Mouse (Mus musculus): Measurements from ENCODE around the gene Cd276. TPM values are rescaled to one million over a fixed set of nuclear protein-coding genes. Genes with fewer than 3 reads are reported as not detected.

Cd276 gene
- polyA plus RNA-seq, 1 experiment from 2014 or later = 34.7 TPM

GRCm38 (mm10) chr9:58527841-58528240, 27.4 kb downstream of the Cd276 start:
- 78% methylated on average over 4 of the region's 4 CpGs for WGBS
- no peak for ATAC-seq (replicated peaks; ENCODE audit: low FRiP score)
- no peaks in the 10 kb centered on the region; the same call in 1 of the 2 replicates for H3K36me3 ChIP-seq (ENCODE audit: control insufficient read depth, insufficient read depth, low read length)

DNA sequence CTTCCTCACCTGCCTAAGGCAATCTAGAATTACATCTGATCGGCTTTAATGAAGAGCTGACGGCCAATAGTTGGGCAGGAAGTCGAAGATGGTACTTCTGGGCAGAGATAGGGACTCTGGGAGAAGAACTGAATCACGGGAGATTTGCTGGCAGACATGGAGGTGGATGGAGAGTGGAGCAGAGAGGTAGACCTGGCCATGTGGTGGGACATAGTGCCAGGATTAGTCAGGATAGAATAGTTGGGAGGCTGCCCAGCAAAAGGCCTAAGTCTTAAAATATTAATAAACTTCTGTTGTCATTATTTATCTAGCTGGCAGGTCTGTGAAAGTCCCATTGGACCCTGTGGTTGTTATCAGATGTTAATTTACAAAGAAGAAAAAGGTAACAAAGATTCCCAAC, 30.1 kb downstream of the Cd276 start:
- Histone ChIP-seq H3K4me3 (ENCODE audit: low read depth, low read length) (no peak overlapping the region), H3K27ac (ENCODE audit: low read depth, low read length) (no peak overlapping the region), H3K27me3 (ENCODE audit: control insufficient read depth, insufficient read depth, low read length) (no peaks in the 10 kb centered on the region), H3K4me1 (replicated peaks; ENCODE audit: control insufficient read depth, insufficient read depth, low read length) (no peaks in the 10 kb centered on the region), H3K4me2 (ENCODE audit: low read depth, low read length, severe bottlenecking) (no peak overlapping the region), H3K36me3 (ENCODE audit: control insufficient read depth, insufficient read depth, low read length) (no peaks in the 10 kb centered on the region; the same call in 1 of the 2 replicates), H3K9ac (ENCODE audit: low read length) (no peak overlapping the region), H3K9me3 (ENCODE audit: control insufficient read depth, low read length) (no peaks in the 10 kb centered on the region)
- no peak for ATAC-seq (replicated peaks; ENCODE audit: low FRiP score)
- DNase-seq (ENCODE audit: low spot score) = no peak
- WGBS = 88% methylated on average over 4 of the region's 4 CpGs

More at GRCm38 (mm10) chr9:58527841-58528240, 27.4 kb downstream of the Cd276 start:
- H3K4me3 ChIP-seq (ENCODE audit: low read depth, low read length) = no peak overlapping the region
- no peaks in the 10 kb centered on the region for H3K4me1 ChIP-seq (replicated peaks; ENCODE audit: control insufficient read depth, insufficient read depth, low read length)
- no peak overlapping the region for H3K27ac ChIP-seq (ENCODE audit: low read depth, low read length)
- no peak overlapping the region for H3K4me2 ChIP-seq (ENCODE audit: low read depth, low read length, severe bottlenecking)
- no peak overlapping the region for H3K9ac ChIP-seq (ENCODE audit: low read length)
- DNase-seq (ENCODE audit: low spot score) = no peak
- no peaks in the 10 kb centered on the region for H3K27me3 ChIP-seq (ENCODE audit: control insufficient read depth, insufficient read depth, low read length)
- H3K9me3 ChIP-seq (ENCODE audit: control insufficient read depth, low read length) = no peaks in the 10 kb centered on the region

DNA sequence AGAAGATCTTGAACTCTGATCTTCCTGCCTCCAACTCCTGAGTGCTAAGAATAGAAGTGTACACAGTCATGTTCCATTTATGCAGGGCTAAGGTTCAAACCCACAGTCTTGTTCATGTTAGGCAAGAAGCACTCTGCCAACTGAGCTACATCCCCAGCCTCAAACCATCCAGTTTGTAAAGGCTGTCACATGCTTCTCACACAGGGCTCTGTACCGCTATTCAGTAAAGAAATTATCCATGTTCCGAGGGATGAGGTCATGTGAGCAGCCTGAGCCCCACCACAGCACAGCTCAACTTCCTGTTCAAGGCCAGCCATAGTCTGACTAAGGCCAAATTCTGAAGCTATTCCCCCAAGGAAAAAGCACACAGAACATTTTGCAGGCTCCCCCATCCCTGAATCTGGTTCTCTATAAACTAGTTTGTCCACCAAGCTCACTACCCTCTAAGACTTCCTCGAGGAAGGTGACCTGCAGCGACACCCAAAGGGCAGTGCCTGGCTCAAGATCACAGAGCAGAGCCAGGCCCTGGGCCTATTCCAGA, 33.3 kb downstream of the Cd276 start:
- H3K27me3 ChIP-seq (ENCODE audit: control insufficient read depth, insufficient read depth, low read length) = no peaks in the 10 kb centered on the region
- no peak overlapping the region for H3K4me3 ChIP-seq (ENCODE audit: low read depth, low read length)
- no peak overlapping the region for H3K4me2 ChIP-seq (ENCODE audit: low read depth, low read length, severe bottlenecking)
- no peak for DNase-seq (ENCODE audit: low spot score)
- no peak overlapping the region for H3K27ac ChIP-seq (ENCODE audit: low read depth, low read length)
- H3K36me3 ChIP-seq (ENCODE audit: control insufficient read depth, insufficient read depth, low read length) = no peaks in the 10 kb centered on the region; the same call in 1 of the 2 replicates
- 66% methylated on average over 4 of the region's 4 CpGs for WGBS
- no peak overlapping the region for H3K9ac ChIP-seq (ENCODE audit: low read length)
- no peaks in the 10 kb centered on the region for H3K9me3 ChIP-seq (ENCODE audit: control insufficient read depth, low read length)
- no peaks in the 10 kb centered on the region for H3K4me1 ChIP-seq (replicated peaks; ENCODE audit: control insufficient read depth, insufficient read depth, low read length)
- no peak for ATAC-seq (replicated peaks; ENCODE audit: low FRiP score)

DNA sequence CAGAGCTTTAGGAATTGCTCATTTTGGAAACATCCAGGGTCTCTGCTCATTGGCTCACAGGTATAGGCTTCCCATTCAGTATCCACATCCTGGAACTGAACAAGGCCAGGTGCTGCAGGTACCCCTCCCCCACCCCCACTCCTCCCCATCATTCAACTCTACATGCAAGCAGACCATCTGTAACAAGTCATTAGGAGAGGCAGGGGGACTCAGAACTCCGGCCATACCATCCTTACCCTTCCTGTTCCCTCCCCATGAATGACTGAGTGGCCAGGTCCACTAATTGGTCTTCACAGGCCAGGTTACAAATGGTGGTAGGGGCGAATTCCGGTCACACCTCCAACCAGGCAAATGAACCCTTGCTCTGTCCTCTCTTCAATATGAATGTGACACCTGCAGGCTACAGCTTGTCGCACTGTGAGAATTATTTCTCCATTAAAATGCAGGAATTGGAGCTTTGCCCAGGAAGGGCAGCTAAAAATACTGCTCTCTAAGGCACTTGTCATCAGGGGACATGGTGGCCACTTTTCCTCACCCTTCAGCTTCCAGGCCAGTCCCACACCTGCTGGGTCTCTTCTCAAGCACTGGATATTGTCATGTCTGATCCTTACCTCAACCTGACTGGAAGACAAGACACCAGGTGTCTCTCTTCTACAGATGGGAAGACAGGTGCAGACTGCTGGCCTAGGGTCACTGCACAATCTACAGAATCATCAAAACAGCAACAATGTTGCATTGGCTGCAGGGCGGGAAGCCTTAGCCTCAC, 34.2 kb downstream of the Cd276 start:
- no peaks in the 10 kb centered on the region for H3K4me1 ChIP-seq (replicated peaks; ENCODE audit: control insufficient read depth, insufficient read depth, low read length)
- H3K4me3 ChIP-seq (ENCODE audit: low read depth, low read length) = no peak overlapping the region
- no peak for DNase-seq (ENCODE audit: low spot score)
- H3K9me3 ChIP-seq (ENCODE audit: control insufficient read depth, low read length) = no peaks in the 10 kb centered on the region
- 82% methylated on average over 5 of the region's 5 CpGs for WGBS
- H3K27ac ChIP-seq (ENCODE audit: low read depth, low read length) = no peak overlapping the region
- H3K4me2 ChIP-seq (ENCODE audit: low read depth, low read length, severe bottlenecking) = no peak overlapping the region
- no peaks in the 10 kb centered on the region for H3K27me3 ChIP-seq (ENCODE audit: control insufficient read depth, insufficient read depth, low read length)
- ATAC-seq (replicated peaks; ENCODE audit: low FRiP score) = no peak
- no peaks in the 10 kb centered on the region; the same call in 1 of the 2 replicates for H3K36me3 ChIP-seq (ENCODE audit: control insufficient read depth, insufficient read depth, low read length)
- H3K9ac ChIP-seq (ENCODE audit: low read length) = no peak overlapping the region

GRCm38 (mm10) chr9:58519953-58520352, 35.3 kb downstream of the Cd276 start:
- Histone ChIP-seq H3K4me2 (ENCODE audit: low read depth, low read length, severe bottlenecking) (no peak overlapping the region), H3K4me3 (ENCODE audit: low read depth, low read length) (no peak overlapping the region), H3K36me3 (ENCODE audit: control insufficient read depth, insufficient read depth, low read length) (no peaks in the 10 kb centered on the region), H3K4me1 (replicated peaks; ENCODE audit: control insufficient read depth, insufficient read depth, low read length) (no peaks in the 10 kb centered on the region), H3K27ac (ENCODE audit: low read depth, low read length) (no peak overlapping the region), H3K9me3 (ENCODE audit: control insufficient read depth, low read length) (no peaks in the 10 kb centered on the region), H3K9ac (ENCODE audit: low read length) (no peak overlapping the region), H3K27me3 (ENCODE audit: control insufficient read depth, insufficient read depth, low read length) (no peaks in the 10 kb centered on the region)
- WGBS = 80% methylated on average over 3 of the region's 3 CpGs
- no peak for ATAC-seq (replicated peaks; ENCODE audit: low FRiP score)
- DNase-seq (ENCODE audit: low spot score) = no peak

- Histone ChIP-seq H3K27me3 (ENCODE audit: control insufficient read depth, insufficient read depth, low read length) (no peaks in the 10 kb centered on the region), H3K4me1 (replicated peaks; ENCODE audit: control insufficient read depth, insufficient read depth, low read length) (no peaks in the 10 kb centered on the region), H3K9me3 (ENCODE audit: control insufficient read depth, low read length) (no peaks in the 10 kb centered on the region), H3K4me2 (ENCODE audit: low read depth, low read length, severe bottlenecking) (no peak overlapping the region), H3K4me3 (ENCODE audit: low read depth, low read length) (no peak overlapping the region), H3K36me3 (ENCODE audit: control insufficient read depth, insufficient read depth, low read length) (no peaks in the 10 kb centered on the region), H3K27ac (ENCODE audit: low read depth, low read length) (no peak overlapping the region), H3K9ac (ENCODE audit: low read length) (no peak overlapping the region)
- 58% methylated on average over 9 of the region's 9 CpGs for WGBS
- DNase-seq (ENCODE audit: low spot score) = no peak
- ATAC-seq (replicated peaks; ENCODE audit: low FRiP score) = no peak
These were observed 37.1 kb downstream of the Cd276 start for GRCm38 (mm10) chr9:58517866-58518750.

- Histone ChIP-seq H3K4me1 (replicated peaks; ENCODE audit: control insufficient read depth, insufficient read depth, low read length) (no peaks in the 10 kb centered on the region), H3K9ac (ENCODE audit: low read length) (no peak overlapping the region), H3K27ac (ENCODE audit: low read depth, low read length) (no peak overlapping the region), H3K4me2 (ENCODE audit: low read depth, low read length, severe bottlenecking) (no peak overlapping the region), H3K4me3 (ENCODE audit: low read depth, low read length) (no peak overlapping the region), H3K27me3 (ENCODE audit: control insufficient read depth, insufficient read depth, low read length) (no peaks in the 10 kb centered on the region), H3K9me3 (ENCODE audit: control insufficient read depth, low read length) (no peaks in the 10 kb centered on the region), H3K36me3 (ENCODE audit: control insufficient read depth, insufficient read depth, low read length) (no peaks in the 10 kb centered on the region)
- DNase-seq (ENCODE audit: low spot score) = no peak
- no peak for ATAC-seq (replicated peaks; ENCODE audit: low FRiP score)
- 83% methylated on average over 3 of the region's 3 CpGs for WGBS
These were observed 38.8 kb downstream of the Cd276 start for GRCm38 (mm10) chr9:58516480-58516879.

DNA sequence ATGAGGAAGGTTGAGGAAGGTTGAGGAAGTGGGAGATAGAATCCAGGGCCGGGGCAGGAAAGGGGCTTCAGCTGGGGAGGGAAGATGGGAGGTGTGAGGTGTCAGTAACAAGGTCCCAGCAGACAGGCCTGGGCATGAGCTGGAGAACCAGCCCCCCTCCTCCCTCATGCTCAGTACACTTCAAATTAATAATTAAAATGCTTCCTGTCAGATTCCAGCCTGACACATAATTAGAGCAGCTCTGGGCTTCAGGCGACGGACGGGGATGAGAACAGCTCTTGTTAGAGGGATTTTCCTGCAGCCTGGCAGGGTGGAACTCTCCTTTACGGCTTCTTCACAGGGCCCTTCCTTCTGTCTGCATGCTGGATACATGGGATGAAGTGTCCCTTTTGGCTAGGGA, 41.5 kb downstream of the Cd276 start:
- no peaks in the 10 kb centered on the region for H3K9me3 ChIP-seq (ENCODE audit: control insufficient read depth, low read length)
- 56% methylated on average over 5 of the region's 5 CpGs for WGBS
- no peak overlapping the region for H3K4me3 ChIP-seq (ENCODE audit: low read depth, low read length)
- no peak overlapping the region for H3K4me2 ChIP-seq (ENCODE audit: low read depth, low read length, severe bottlenecking)
- H3K27me3 ChIP-seq (ENCODE audit: control insufficient read depth, insufficient read depth, low read length) = no peaks in the 10 kb centered on the region
- no peak overlapping the region for H3K27ac ChIP-seq (ENCODE audit: low read depth, low read length)
- ATAC-seq (replicated peaks; ENCODE audit: low FRiP score) = no peak
- H3K36me3 ChIP-seq (ENCODE audit: control insufficient read depth, insufficient read depth, low read length) = no peaks in the 10 kb centered on the region
- no peak overlapping the region for H3K9ac ChIP-seq (ENCODE audit: low read length)
- DNase-seq (ENCODE audit: low spot score) = no peak
- H3K4me1 ChIP-seq (replicated peaks; ENCODE audit: control insufficient read depth, insufficient read depth, low read length) = no peaks in the 10 kb centered on the region
